8 mouse cellular contexts compared by ENCODE assay signal in the genomic region with DNA sequence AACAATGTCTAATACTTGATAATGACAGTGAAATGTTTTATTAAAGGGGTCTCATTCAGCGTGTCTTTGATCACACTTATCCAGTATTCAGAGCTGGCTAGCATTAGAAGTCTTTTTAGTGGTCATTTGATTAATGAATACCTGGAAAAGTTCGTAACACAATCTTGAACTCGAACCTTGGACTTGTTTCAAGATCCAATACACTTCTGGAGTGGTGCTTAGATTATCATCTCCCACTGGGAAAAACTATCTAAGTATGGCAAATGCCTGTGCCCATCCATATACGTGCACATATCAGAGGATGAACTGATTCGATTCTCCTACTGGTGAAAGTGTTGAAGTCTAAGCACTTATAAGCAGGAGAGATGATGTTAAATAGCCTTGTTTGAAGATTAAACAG. TPM values are rescaled to one million over a fixed set of nuclear protein-coding genes. Genes with fewer than 3 reads are reported as not detected.
DNase-seq lines count a peak whose midpoint lies in the region; ATAC-seq and TF ChIP-seq lines count a peak whose summit lies in the region.

No protein-coding gene starts in this region.

- H3K4me3 ChIP-seq in layer of hippocampus, adult 2 months = peak overlapping the region; percentile 98
- peak overlapping the region; percentile 68 for H3K4me3 ChIP-seq in embryonic fibroblast, embryonic 13.5 days (ENCODE audit: insufficient read depth, low read length)
- H3K4me3 ChIP-seq in limb, embryonic 10.5 days = peak overlapping the region; percentile 98
- peak overlapping the region; percentile 91 for H3K4me3 ChIP-seq in neural tube, embryonic 14.5 days (ENCODE audit: low read depth, low read length)

- peaks cover under 1% of the 10 kb centered on the region; the same call in 1 of the 2 replicates for H3K36me3 ChIP-seq in limb, embryonic 10.5 days
- no peaks in the 10 kb centered on the region for H3K36me3 ChIP-seq in neural tube, embryonic 14.5 days (ENCODE audit: control insufficient read depth, insufficient read depth, low read length)

- DNase-seq in layer of hippocampus, adult 2 months (ENCODE audit: low spot score in 2 of 2) = no peak
- no peak for DNase-seq in layer of hippocampus, adult 18-20 months (ENCODE audit: low spot score in 2 of 2)
- DNase-seq in limb, embryonic 10.5 days (ENCODE audit: low spot score) = no peak
- no peak for DNase-seq in urinary bladder, postnatal 36 days (ENCODE audit: low spot score in 2 of 2)
- DNase-seq in layer of hippocampus, postnatal 25 days (ENCODE audit: extremely low spot score in 1 of 2, low spot score in 1 of 2) = no peak
- no peak for DNase-seq in gastrocnemius, postnatal 25 days

- H3K9ac ChIP-seq in neural tube, embryonic 14.5 days (replicated peaks; ENCODE audit: low read depth, low read length) = peak overlapping the region; percentile 68

- TF ChIP-seq CTCF in layer of hippocampus, adult 2 months (conservative IDR thresholded peaks at IDR 0.05) = no peak
- no peak for TF ChIP-seq CTCF in embryonic fibroblast, embryonic 13.5 days (IDR thresholded peaks at IDR 0.05; ENCODE audit: borderline replicate concordance, insufficient read depth, low read length)

- peak overlapping the region; percentile 99 for H3K27ac ChIP-seq in layer of hippocampus, adult 2 months
- H3K27ac ChIP-seq in embryonic fibroblast, embryonic 13.5 days (ENCODE audit: insufficient read depth, low read length) = peak overlapping the region; percentile 45
- 0 out of 2 replicates have a peak overlapping the region, but pooled peaks have one; percentile 92 for H3K27ac ChIP-seq in limb, embryonic 10.5 days
- H3K27ac ChIP-seq in neural tube, embryonic 14.5 days (ENCODE audit: low read depth, low read length) = no peak overlapping the region

- no peaks in the 10 kb centered on the region for H3K9me3 ChIP-seq in limb, embryonic 10.5 days (replicated peaks)
- H3K9me3 ChIP-seq in neural tube, embryonic 14.5 days (ENCODE audit: control insufficient read depth, low read length) = no peaks in the 10 kb centered on the region

- peak overlapping the region; percentile 85 for H3K4me2 ChIP-seq in neural tube, embryonic 14.5 days (ENCODE audit: low read depth, low read length)

- H3K27me3 ChIP-seq in limb, embryonic 10.5 days (ENCODE audit: low read depth, poor library complexity, severe bottlenecking) = no peaks in the 10 kb centered on the region
- no peaks in the 10 kb centered on the region for H3K27me3 ChIP-seq in neural tube, embryonic 14.5 days (ENCODE audit: control insufficient read depth, insufficient read depth, low read length)

- no peak for TF ChIP-seq POLR2A in embryonic fibroblast, embryonic 13.5 days (IDR thresholded peaks at IDR 0.05; ENCODE audit: low read depth, low read length)

- no peak for ATAC-seq in neural tube, embryonic 14.5 days (ENCODE audit: low read depth)

- 82% methylated on average over 5 of the region's 5 CpGs for WGBS in limb, embryonic 10.5 days
- 79% methylated on average over 5 of the region's 5 CpGs for WGBS in neural tube, embryonic 14.5 days

- H3K4me1 ChIP-seq in embryonic fibroblast, embryonic 13.5 days (ENCODE audit: control insufficient read depth, insufficient read depth, low read length) = peaks cover 9% of the 10 kb centered on the region
- H3K4me1 ChIP-seq in limb, embryonic 10.5 days = peaks cover 19% of the 10 kb centered on the region
- H3K4me1 ChIP-seq in neural tube, embryonic 14.5 days (ENCODE audit: control insufficient read depth, insufficient read depth, low read length) = peaks cover 16% of the 10 kb centered on the region; the same call in 1 of the 2 replicates

RNA-seq across cellular contexts. Expression of a gene that starts 1.4 kb away (rescaled TPM):
- 10 to 100 TPM; 25.3 to 30.5 TPM for total RNA-seq in layer of hippocampus, adult 2 months (2021)
- 10 to 100 TPM; 26.8 to 31.0 TPM for total RNA-seq in layer of hippocampus, adult 18-20 months (2021)
- 23.6 and 34.7 TPM in 2 replicates for polyA plus RNA-seq in embryonic fibroblast, embryonic 13.5 days (2011; ENCODE audit: insufficient read length, low read depth, missing spikeins)
- polyA plus RNA-seq in limb, embryonic 10.5 days (2016; fragmentation: Nextera tagmentation; extraction: Ambion mirVana) = 52.7 and 53.3 TPM in 2 replicates
- polyA plus RNA-seq in neural tube, embryonic 14.5 days (2014; fragmentation: Nextera tagmentation; extraction: Ambion mirVana) = 30.8 and 32.4 TPM in 2 replicates
- total RNA-seq in layer of hippocampus, postnatal 25 days (2021) = 10 to 100 TPM; 17.9 to 26.7 TPM
- total RNA-seq in gastrocnemius, postnatal 25 days (2021) = 10 to 100 TPM in 1 of 2 experiments, 1 to 10 TPM in 1; 7.7 to 10.0 TPM

RNA-seq across cellular contexts. Expression of a gene that starts 1.7 kb away (rescaled TPM):
- total RNA-seq in layer of hippocampus, adult 2 months (2021) = 1 to 10 TPM; 5.3 to 5.4 TPM
- total RNA-seq in layer of hippocampus, adult 18-20 months (2021) = 1 to 10 TPM; 4.7 to 7.1 TPM
- 3.0 and 5.0 TPM in 2 replicates for polyA plus RNA-seq in embryonic fibroblast, embryonic 13.5 days (2011; ENCODE audit: insufficient read length, low read depth, missing spikeins)
- 3.9 and 4.7 TPM in 2 replicates for polyA plus RNA-seq in limb, embryonic 10.5 days (2016; fragmentation: Nextera tagmentation; extraction: Ambion mirVana)
- 8.4 and 8.6 TPM in 2 replicates for polyA plus RNA-seq in neural tube, embryonic 14.5 days (2014; fragmentation: Nextera tagmentation; extraction: Ambion mirVana)
- total RNA-seq in layer of hippocampus, postnatal 25 days (2021) = 1 to 10 TPM; 5.5 to 6.2 TPM
- 10 to 100 TPM; 23.7 to 24.3 TPM for total RNA-seq in gastrocnemius, postnatal 25 days (2021)
